Mouse (Mus musculus): ENCODE measurements at regions not wholly inside any gene's neighbourhood (a gene's known extent, or its start where the extent isn't known, plus 50 kb on each side); places are given as distances from the start of the nearest gene placed in this dataset.

- TF ChIP-seq CTCF (conservative IDR thresholded peaks at IDR 0.05; ENCODE audit: insufficient read depth, insufficient read length, low read depth, low read length) (no peak), POLR2A (IDR thresholded peaks at IDR 0.05; ENCODE audit: low read depth, low read length) (no peak)
Measured at GRCm38 (mm10) chr10:68347806-68348205, 69.3 kb upstream of the Arid5b start.

Measured in kidney, adult 2 months (tissue).